In genomic region chr4:139636373-139636772, GRCm38 (mm10) we compare ENCODE assay signal across 9 mouse cellular contexts. TPM values are rescaled to one million over a fixed set of nuclear protein-coding genes. Genes with fewer than 3 reads are reported as not detected.
DNase-seq lines count a peak whose midpoint lies in the region; ATAC-seq and TF ChIP-seq lines count a peak whose summit lies in the region.
"Had no signal": no experiment of that assay in that cellular context is flagged by ENCODE, and none has a peak within 500 bp of the region (broad histone marks: within the 10 kb centered on the region; RNA-seq: fewer than 3 reads in every experiment).

No protein-coding gene starts in this region.

- peak; percentile 58; the same call in 1 of the 2 replicates for ATAC-seq in forebrain, postnatal 0 days
- no peak for ATAC-seq in midbrain, embryonic 13.5 days
- no peak for ATAC-seq in stomach, postnatal 0 days (ENCODE audit: low FRiP score, low TSS enrichment)

- WGBS in heart, embryonic 10.5 days: 25% methylated on average over 7 of the region's 7 CpGs
- WGBS in forebrain, postnatal 0 days: 27% methylated on average over 7 of the region's 7 CpGs
- WGBS in midbrain, embryonic 13.5 days: 31% methylated on average over 7 of the region's 7 CpGs
- WGBS in stomach, postnatal 0 days: 34% methylated on average over 7 of the region's 7 CpGs

- H3K4me3 ChIP-seq in heart, embryonic 10.5 days: no peak overlapping the region
- no peak overlapping the region for H3K4me3 ChIP-seq in forebrain, postnatal 0 days (ENCODE audit: low read depth, low read length)
- H3K4me3 ChIP-seq in midbrain, embryonic 13.5 days (replicated peaks): no peak overlapping the region
- H3K4me3 ChIP-seq in stomach, postnatal 0 days (ENCODE audit: low read depth, low read length): no peak overlapping the region

- no peaks in the 10 kb centered on the region for H3K9me3 ChIP-seq in heart, embryonic 10.5 days
- no peaks in the 10 kb centered on the region for H3K9me3 ChIP-seq in forebrain, postnatal 0 days (ENCODE audit: low read length)
- no peaks in the 10 kb centered on the region for H3K9me3 ChIP-seq in midbrain, embryonic 13.5 days
- H3K9me3 ChIP-seq in stomach, postnatal 0 days (ENCODE audit: control insufficient read depth, low read length): no peaks in the 10 kb centered on the region

- H3K4me1 ChIP-seq in heart, embryonic 10.5 days: peaks cover 3% of the 10 kb centered on the region; the same call in 1 of the 2 replicates
- no peaks in the 10 kb centered on the region for H3K4me1 ChIP-seq in forebrain, postnatal 0 days (ENCODE audit: insufficient read depth)
- peaks cover 23% of the 10 kb centered on the region for H3K4me1 ChIP-seq in midbrain, embryonic 13.5 days (replicated peaks)
- no peaks in the 10 kb centered on the region for H3K4me1 ChIP-seq in stomach, postnatal 0 days (replicated peaks; ENCODE audit: control insufficient read depth, insufficient read depth)

- DNase-seq in heart, adult 11 months: peak; percentile 90
- no peak for DNase-seq in heart, embryonic 10.5 days (ENCODE audit: low spot score)
- DNase-seq in CD4-positive, CD25-positive, alpha-beta regulatory T cell, adult 2 months (ENCODE audit: low read depth, low spot score): peak; percentile 82
- DNase-seq in brain, adult 2 months (ENCODE audit: low read depth, low spot score): peak; percentile 76
- DNase-seq in forebrain, postnatal 0 days: peak; percentile 81
- DNase-seq in layer of hippocampus, postnatal 25 days (ENCODE audit: extremely low spot score in 1 of 2, low spot score in 1 of 2): peak; percentile 74 to 94
- peak; percentile 73 for DNase-seq in stomach, postnatal 0 days (ENCODE audit: low spot score)

- no peak overlapping the region for H3K4me2 ChIP-seq in forebrain, postnatal 0 days (ENCODE audit: low read depth)
- no peak overlapping the region for H3K4me2 ChIP-seq in midbrain, embryonic 13.5 days (replicated peaks)
- no peak overlapping the region for H3K4me2 ChIP-seq in stomach, postnatal 0 days (replicated peaks; ENCODE audit: low read depth)

- H3K36me3 ChIP-seq in heart, embryonic 10.5 days: peaks cover 5% of the 10 kb centered on the region; the same call in 1 of the 2 replicates
- peaks cover 19% of the 10 kb centered on the region for H3K36me3 ChIP-seq in forebrain, postnatal 0 days (ENCODE audit: insufficient read depth)
- peaks cover 11% of the 10 kb centered on the region; the same call in 1 of the 2 replicates for H3K36me3 ChIP-seq in midbrain, embryonic 13.5 days
- H3K36me3 ChIP-seq in stomach, postnatal 0 days (ENCODE audit: control insufficient read depth, insufficient read depth, low read length): no peaks in the 10 kb centered on the region; the same call in 1 of the 2 replicates

- peak; percentile 96 for TF ChIP-seq CTCF in forebrain, postnatal 0 days (IDR thresholded peaks at IDR 0.05; ENCODE audit: low read depth)
- peak; percentile 98 for TF ChIP-seq CTCF in stomach, postnatal 0 days (IDR thresholded peaks at IDR 0.05; ENCODE audit: low read depth)

- peaks cover 92% of the 10 kb centered on the region for H3K27me3 ChIP-seq in heart, embryonic 10.5 days (ENCODE audit: insufficient read depth, poor library complexity, severe bottlenecking)
- H3K27me3 ChIP-seq in forebrain, postnatal 0 days (ENCODE audit: insufficient read depth, low read length): no peaks in the 10 kb centered on the region
- H3K27me3 ChIP-seq in midbrain, embryonic 13.5 days: peaks cover 6% of the 10 kb centered on the region
- no peaks in the 10 kb centered on the region for H3K27me3 ChIP-seq in stomach, postnatal 0 days (ENCODE audit: control insufficient read depth, insufficient read depth, low read length)

- no peak for TF ChIP-seq EP300 in stomach, postnatal 0 days (optimal IDR thresholded peaks at IDR 0.05)

- no peak overlapping the region for H3K9ac ChIP-seq in forebrain, postnatal 0 days
- no peak overlapping the region for H3K9ac ChIP-seq in midbrain, embryonic 13.5 days (replicated peaks)
- no peak overlapping the region for H3K9ac ChIP-seq in stomach, postnatal 0 days (ENCODE audit: low read length)

- H3K27ac ChIP-seq in heart, embryonic 10.5 days: no peak overlapping the region
- H3K27ac ChIP-seq in forebrain, postnatal 0 days (ENCODE audit: low read depth, low read length): no peak overlapping the region
- H3K27ac ChIP-seq in midbrain, embryonic 13.5 days: peak overlapping the region; percentile 19; the same call in 1 of the 2 replicates
- no peak overlapping the region for H3K27ac ChIP-seq in stomach, postnatal 0 days (replicated peaks)

RNA-seq across cellular contexts. Expression of gene Aldh4a1, which starts 13.7 kb away (rescaled TPM):
- 28.0 and 28.3 TPM in 2 replicates for polyA plus RNA-seq in heart, embryonic 10.5 days (2016; fragmentation: Nextera tagmentation; extraction: Ambion mirVana)
- 27.7 and 29.1 TPM in 2 replicates for total RNA-seq in forebrain, postnatal 0 days (2014; rRNA removed)
- 19.3 and 25.7 TPM in 2 replicates for polyA plus RNA-seq in forebrain, postnatal 0 days (2015; fragmentation: Nextera tagmentation; extraction: Ambion mirVana)
- 10 to 100 TPM; 18.0 to 20.2 TPM for total RNA-seq in layer of hippocampus, postnatal 25 days (2021)
- 18.0 and 20.0 TPM in 2 replicates for polyA plus RNA-seq in midbrain, embryonic 13.5 days (2015; fragmentation: Nextera tagmentation; extraction: Ambion mirVana)
- 12.9 and 14.7 TPM in 2 replicates for polyA plus RNA-seq in stomach, postnatal 0 days (2015; fragmentation: Nextera tagmentation; extraction: Ambion mirVana)

RNA-seq across cellular contexts. Expression of gene Tas1r2, which starts 17.0 kb away (rescaled TPM):
- not detected in 2 replicates for polyA plus RNA-seq in heart, embryonic 10.5 days (2016; fragmentation: Nextera tagmentation; extraction: Ambion mirVana)
- total RNA-seq in forebrain, postnatal 0 days (2014; rRNA removed): 0.05 TPM in 1 of 2 replicates, not detected in the other
- polyA plus RNA-seq in forebrain, postnatal 0 days (2015; fragmentation: Nextera tagmentation; extraction: Ambion mirVana): not detected in 2 replicates
- total RNA-seq in layer of hippocampus, postnatal 25 days (2021): not detected
- polyA plus RNA-seq in midbrain, embryonic 13.5 days (2015; fragmentation: Nextera tagmentation; extraction: Ambion mirVana): not detected in 2 replicates
- polyA plus RNA-seq in stomach, postnatal 0 days (2015; fragmentation: Nextera tagmentation; extraction: Ambion mirVana): not detected in 2 replicates
- polyA plus RNA-seq: stomach, embryonic 14.5 days had no signal

RNA-seq across cellular contexts. Expression of gene Gm21969, which starts 33.4 kb away (rescaled TPM):
- not detected in 2 replicates for polyA plus RNA-seq in heart, embryonic 10.5 days (2016; fragmentation: Nextera tagmentation; extraction: Ambion mirVana)
- 0.08 TPM in 1 of 2 replicates, not detected in the other for total RNA-seq in forebrain, postnatal 0 days (2014; rRNA removed)
- polyA plus RNA-seq in forebrain, postnatal 0 days (2015; fragmentation: Nextera tagmentation; extraction: Ambion mirVana): not detected in 2 replicates
- total RNA-seq in layer of hippocampus, postnatal 25 days (2021): not detected
- polyA plus RNA-seq in midbrain, embryonic 13.5 days (2015; fragmentation: Nextera tagmentation; extraction: Ambion mirVana): not detected in 2 replicates
- not detected in 2 replicates for polyA plus RNA-seq in stomach, postnatal 0 days (2015; fragmentation: Nextera tagmentation; extraction: Ambion mirVana)
- polyA plus RNA-seq: stomach, embryonic 14.5 days had no signal
